Mouse (Mus musculus) lung, embryonic 14.5 days (tissue): ENCODE measurements around the gene Apoa5. TPM values are rescaled to one million over a fixed set of nuclear protein-coding genes. Genes with fewer than 3 reads are reported as not detected.
"Not testable (repeated sequence)": the region's sequence is repeated elsewhere in the genome, so short reads cannot be mapped to it uniquely, and the experiment has no call there.

Source experiments
- ATAC-seq: fragments of 200-750 bp; cut with Nextera tagmentation; 2 replicates; pipeline ENCODE4 v1.8.0; 2017; ENCODE audit warnings: mild to moderate bottlenecking, moderate TSS enrichment, moderate library complexity; ENCODE audit not compliant: insufficient read depth
- DNase-seq: peaks from one replicate; pipeline ENCODE4 v3.0.0-alpha.2; 2015
- H3K27ac ChIP-seq: fragments of 300-500 bp; sonication (generic); 2 replicates; pipeline ENCODE4 v1.5.1; 2014; ENCODE audit warnings: low read depth, mild to moderate bottlenecking, moderate library complexity
- H3K27me3 ChIP-seq: fragments of 300-500 bp; sonication (generic); 2 replicates; pipeline ENCODE4 v1.6.1; 2014; ENCODE audit warnings: low read length, control low read depth; ENCODE audit not compliant: insufficient read depth
- H3K36me3 ChIP-seq: fragments of 300-500 bp; sonication (generic); 2 replicates; pipeline ENCODE4 v1.6.1; 2014; ENCODE audit warnings: control low read depth; ENCODE audit not compliant: insufficient read depth
- H3K4me1 ChIP-seq: fragments of 300-500 bp; sonication (generic); 2 replicates; pipeline ENCODE4 v1.6.1; 2014; ENCODE audit warnings: antibody characterized with exemption, control low read depth; ENCODE audit not compliant: insufficient read depth
- H3K4me2 ChIP-seq: fragments of 300-500 bp; sonication (generic); 2 replicates; pipeline ENCODE4 v1.6.1; 2014; ENCODE audit warnings: mild to moderate bottlenecking
- H3K4me3 ChIP-seq: fragments of 300-500 bp; sonication (generic); 2 replicates; pipeline ENCODE4 v1.5.1; 2014; ENCODE audit warnings: low read depth, low read length
- H3K9ac ChIP-seq: fragments of 300-500 bp; sonication (generic); 2 replicates; pipeline ENCODE4 v1.6.1; 2014
- H3K9me3 ChIP-seq: fragments of 300-500 bp; sonication (generic); 2 replicates; pipeline ENCODE4 v1.6.1; 2016; ENCODE audit warnings: low read depth, low read length, control low read depth
- CTCF ChIP-seq: IDR thresholded peaks from 2 replicates; pipeline ENCODE4 v1.5.1; 2016; ENCODE audit warnings: antibody characterized with exemption, low read depth
- WGBS: fragments of 180-500 bp; shearing (Covaris S2); extraction: QIAGEN DNeasy Blood & Tissue Kit; methylation state at CpG from one replicate; pipeline ENCODE4 v1.1.7; 2014; 5-methylcytosine and 5-hydroxymethylcytosine counted together
- polyA plus RNA-seq: library from polyadenylated mRNA; unstranded; fragments of >200 nt; fragmentation: Nextera tagmentation; extraction: Ambion mirVana; gene quantifications from 2 replicates; pipeline ENCODE4 v1.2.1, GENCODE M21; 2014

Gene Apoa5
- polyA plus RNA-seq, 1 experiment from 2014 or later = not detected

DNA sequence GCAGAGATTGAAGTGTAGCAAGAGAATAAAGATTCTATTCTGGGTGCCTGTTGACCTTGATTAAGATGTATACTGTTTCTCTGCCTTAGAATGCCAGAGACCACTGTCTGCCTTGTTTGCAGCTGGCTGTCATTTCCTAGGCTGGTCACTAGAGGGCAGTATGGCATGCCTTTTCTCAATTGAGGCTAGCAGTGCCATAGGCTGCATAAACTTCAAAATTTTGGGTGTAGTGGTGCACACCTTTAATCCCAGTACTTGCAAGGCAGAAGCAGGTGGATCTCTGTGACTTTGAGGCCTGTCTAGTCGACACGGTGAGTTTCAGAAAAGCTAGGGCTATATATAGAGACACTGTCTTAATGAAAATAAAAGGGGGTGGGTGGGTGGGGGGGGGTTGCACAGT is 33.7 kb downstream of the Apoa5 start:
- Histone ChIP-seq H3K4me1 (no peaks in the 10 kb centered on the region), H3K4me3 (no peak overlapping the region), H3K27me3 (no peaks in the 10 kb centered on the region), H3K9me3 (no peaks in the 10 kb centered on the region), H3K4me2 (no peak overlapping the region), H3K27ac (no peak overlapping the region), H3K36me3 (peaks cover 27% of the 10 kb centered on the region), H3K9ac (no peak overlapping the region)
- peak; percentile 14; the same call in 1 of the 2 replicates for ATAC-seq
- peak; percentile 83 for DNase-seq
- 8% methylated on average over 2 of the region's 2 CpGs for WGBS
- peak; percentile 94 for TF ChIP-seq CTCF

DNA sequence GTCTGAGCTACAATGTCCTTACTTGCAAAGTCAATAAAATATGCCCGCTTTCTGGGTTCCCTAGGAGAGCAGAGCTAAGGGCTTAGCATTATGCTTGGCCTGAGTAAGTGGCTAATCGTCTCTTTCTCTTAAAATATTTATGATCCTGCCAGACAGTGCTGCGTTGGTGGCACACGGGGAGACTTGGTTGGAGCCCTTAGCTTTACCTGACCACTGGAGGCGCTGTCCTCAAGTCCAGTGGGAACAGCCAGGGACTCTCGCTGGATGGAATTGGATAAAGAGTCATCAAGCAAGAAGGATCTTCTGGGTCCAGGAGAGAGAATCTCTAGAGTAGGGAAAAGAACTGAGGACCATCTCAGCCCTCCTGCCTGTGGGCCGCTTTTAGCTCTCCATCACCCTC is 40.7 kb downstream of the Apoa5 start:
- WGBS = 9% methylated on average over 7 of the region's 7 CpGs

DNA sequence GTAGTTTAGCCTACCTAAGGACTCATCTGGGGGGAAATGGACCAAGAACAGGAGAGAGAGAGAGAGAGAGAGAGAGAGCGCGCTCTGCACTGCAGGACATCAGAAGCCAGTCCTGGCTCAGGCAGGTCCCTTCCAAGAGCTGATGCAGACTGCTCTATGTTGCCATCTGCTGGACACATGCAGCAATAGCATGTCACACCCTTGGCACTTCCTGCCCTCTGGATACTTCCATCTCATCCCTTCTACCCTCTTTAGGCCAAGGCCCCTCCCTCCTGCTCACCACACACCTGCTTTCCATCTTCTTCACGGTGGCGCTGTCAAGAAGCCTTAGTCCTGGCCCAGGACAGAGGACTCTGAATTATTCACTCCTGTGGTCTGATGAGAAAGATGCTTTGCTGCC is 46.1 kb downstream of the Apoa5 start:
- H3K9ac ChIP-seq = no peak overlapping the region
- peak; percentile 73; the same call in 1 of the 2 replicates for ATAC-seq
- DNase-seq = peak; percentile 88
- no peak overlapping the region for H3K4me2 ChIP-seq
- H3K4me3 ChIP-seq = no peak overlapping the region
- no peaks in the 10 kb centered on the region for H3K36me3 ChIP-seq
- H3K4me1 ChIP-seq = no peaks in the 10 kb centered on the region
- H3K27ac ChIP-seq = no peak overlapping the region
- 4% methylated on average over 4 of the region's 4 CpGs for WGBS
- TF ChIP-seq CTCF = peak; percentile 99
- no peaks in the 10 kb centered on the region for H3K27me3 ChIP-seq
- H3K9me3 ChIP-seq = no peaks in the 10 kb centered on the region

More for the DNA sequence above, 40.7 kb downstream of the Apoa5 start:
- Histone ChIP-seq H3K9ac (no peak overlapping the region), H3K27ac (no peak overlapping the region), H3K4me1 (no peaks in the 10 kb centered on the region), H3K4me3 (no peak overlapping the region), H3K36me3 (no peaks in the 10 kb centered on the region), H3K4me2 (no peak overlapping the region), H3K27me3 (no peaks in the 10 kb centered on the region), H3K9me3 (no peaks in the 10 kb centered on the region)
- peak; percentile 54 for TF ChIP-seq CTCF
- DNase-seq (peak; percentile 26), ATAC-seq (no peak)

DNA sequence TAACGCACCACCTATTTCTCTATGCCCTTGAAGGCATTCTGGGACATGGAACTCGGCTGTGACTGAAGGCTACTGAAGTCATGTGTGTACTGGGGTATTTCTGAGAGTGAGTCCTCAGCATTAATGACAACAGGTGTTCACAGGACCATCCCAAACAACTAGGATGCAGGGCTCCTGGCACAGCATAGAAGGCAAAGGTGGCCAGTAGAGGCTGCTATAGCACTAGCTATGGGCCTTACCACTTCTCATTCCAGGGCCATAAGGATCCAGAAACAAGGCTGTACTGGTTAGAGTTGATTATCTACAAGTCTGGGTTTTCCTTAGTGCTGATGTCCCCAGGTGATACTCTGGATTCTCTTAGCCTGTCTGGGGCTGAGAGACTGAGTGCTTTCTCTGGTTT is 46.5 kb downstream of the Apoa5 start:
- H3K4me1 ChIP-seq = no peaks in the 10 kb centered on the region
- H3K9me3 ChIP-seq = no peaks in the 10 kb centered on the region
- ATAC-seq = no peak
- H3K9ac ChIP-seq = no peak overlapping the region
- H3K36me3 ChIP-seq = no peaks in the 10 kb centered on the region
- H3K27me3 ChIP-seq = no peaks in the 10 kb centered on the region
- H3K27ac ChIP-seq = no peak overlapping the region
- no peak overlapping the region for H3K4me2 ChIP-seq
- no peak overlapping the region for H3K4me3 ChIP-seq
- WGBS = 32% methylated on average over 2 of the region's 2 CpGs
- no peak for DNase-seq
- no peak for TF ChIP-seq CTCF

DNA sequence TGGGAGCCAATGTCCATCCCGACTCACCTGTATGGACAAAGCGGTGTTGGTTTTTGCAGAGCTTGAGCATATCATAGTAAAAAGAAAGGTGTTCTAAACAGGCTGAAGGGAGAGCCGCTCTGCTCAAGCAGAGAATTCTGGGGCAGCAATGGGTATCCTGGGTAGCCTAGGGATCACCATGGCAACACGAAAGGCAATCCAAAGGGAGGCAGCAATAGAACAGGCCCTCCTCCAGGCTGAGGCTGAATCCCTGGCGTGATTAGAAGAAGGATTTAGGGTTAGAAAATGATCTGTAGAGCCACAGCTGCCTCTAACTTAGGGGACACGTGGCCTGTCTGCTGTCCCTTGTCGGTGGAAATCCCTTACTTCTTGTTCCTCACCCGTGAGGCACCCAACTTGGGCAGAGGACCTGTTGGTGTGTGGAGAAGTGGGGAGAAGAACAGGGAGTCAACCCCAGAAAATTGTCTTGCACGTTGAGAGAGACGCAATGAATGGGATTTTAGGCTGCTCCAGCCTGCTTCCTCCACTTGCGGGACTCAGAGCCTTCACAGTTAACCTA is 47.5 kb downstream of the Apoa5 start:
- Histone ChIP-seq H3K4me1 (no peaks in the 10 kb centered on the region), H3K9ac (no peak overlapping the region), H3K27ac (no peak overlapping the region), H3K9me3 (no peaks in the 10 kb centered on the region), H3K4me3 (no peak overlapping the region), H3K36me3 (no peaks in the 10 kb centered on the region), H3K4me2 (no peak overlapping the region), H3K27me3 (no peaks in the 10 kb centered on the region)
- ATAC-seq (no peak), DNase-seq (no peak)
- no peak for TF ChIP-seq CTCF
- WGBS = 62% methylated on average over 11 of the region's 11 CpGs

DNA sequence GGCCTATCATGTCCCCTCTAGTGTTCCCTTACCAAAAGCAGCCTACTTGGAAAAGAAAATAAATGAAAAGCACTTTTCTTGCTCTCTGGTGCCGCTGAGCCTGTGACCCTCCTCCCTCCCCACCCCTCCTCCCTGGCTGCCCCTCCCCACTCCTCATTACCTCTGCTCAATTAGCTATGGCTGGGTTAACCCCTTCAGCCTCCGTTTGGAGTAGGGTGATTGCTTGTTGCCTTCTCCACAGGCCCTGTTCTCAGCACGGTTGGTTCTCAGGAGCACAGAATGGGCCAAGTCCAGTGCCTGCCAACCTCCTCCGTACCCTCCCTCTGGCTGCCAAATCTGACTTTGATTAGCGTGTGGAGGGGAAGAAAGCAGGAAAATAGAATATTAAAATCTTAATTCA is 48.0 kb downstream of the Apoa5 start:
- no peaks in the 10 kb centered on the region for H3K27me3 ChIP-seq
- no peaks in the 10 kb centered on the region for H3K36me3 ChIP-seq
- no peaks in the 10 kb centered on the region for H3K4me1 ChIP-seq
- 39% methylated on average over 5 of the region's 5 CpGs for WGBS
- no peak overlapping the region for H3K4me3 ChIP-seq
- no peak for DNase-seq
- no peak overlapping the region for H3K27ac ChIP-seq
- H3K9ac ChIP-seq = no peak overlapping the region
- H3K9me3 ChIP-seq = no peaks in the 10 kb centered on the region
- H3K4me2 ChIP-seq = no peak overlapping the region
- no peak for ATAC-seq
- TF ChIP-seq CTCF = no peak

DNA sequence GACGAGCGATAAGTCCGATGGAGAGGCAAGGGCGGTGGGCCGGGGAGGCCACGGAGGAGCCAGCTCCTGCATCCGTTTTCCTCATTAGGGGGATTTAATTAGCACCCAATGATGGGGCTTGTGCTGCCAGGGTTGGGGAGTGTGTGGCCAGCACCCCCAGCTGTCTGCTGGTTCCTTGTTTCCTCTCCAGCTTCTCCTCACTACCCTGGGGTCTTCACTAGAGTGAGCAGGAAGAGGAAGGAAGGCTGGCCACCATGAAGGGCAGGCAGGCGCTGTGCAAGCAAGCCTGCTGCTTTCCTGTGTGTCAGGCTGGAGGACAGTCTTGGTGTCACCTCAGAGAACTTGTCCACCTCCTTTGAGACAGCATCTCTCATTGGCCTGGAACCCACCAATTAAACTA is 48.5 kb downstream of the Apoa5 start:
- no peaks in the 10 kb centered on the region for H3K9me3 ChIP-seq
- H3K36me3 ChIP-seq = no peaks in the 10 kb centered on the region
- no peak for TF ChIP-seq CTCF
- no peak for DNase-seq
- 60% methylated on average over 8 of the region's 8 CpGs for WGBS
- H3K4me3 ChIP-seq = no peak overlapping the region
- H3K4me2 ChIP-seq = no peak overlapping the region
- no peak overlapping the region for H3K27ac ChIP-seq
- H3K27me3 ChIP-seq = no peaks in the 10 kb centered on the region
- no peak for ATAC-seq
- H3K9ac ChIP-seq = no peak overlapping the region
- H3K4me1 ChIP-seq = no peaks in the 10 kb centered on the region

DNA sequence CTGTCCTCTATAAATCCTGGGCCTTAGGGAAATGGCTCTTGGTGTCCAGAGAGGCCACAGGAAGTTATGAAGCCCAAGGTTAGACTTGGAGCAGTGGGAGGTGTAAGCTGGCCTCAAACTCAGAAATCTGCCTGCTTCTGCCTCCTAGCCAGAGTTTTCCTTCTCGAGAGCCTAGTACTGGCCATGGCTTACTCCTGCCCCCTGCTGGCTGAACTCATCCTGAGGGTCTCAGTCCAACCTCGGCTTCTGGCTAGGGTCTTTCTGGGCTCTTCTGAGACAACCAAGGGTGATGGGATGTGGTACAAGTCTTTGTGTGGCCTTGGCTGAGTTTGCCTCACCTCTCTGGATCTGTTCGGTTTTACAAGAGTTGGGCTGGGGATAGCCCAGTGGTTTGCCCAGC is 49.5 kb downstream of the Apoa5 start:
- Histone ChIP-seq H3K27ac (no peak overlapping the region), H3K4me2 (no peak overlapping the region), H3K27me3 (no peaks in the 10 kb centered on the region), H3K4me3 (no peak overlapping the region), H3K9ac (no peak overlapping the region), H3K9me3 (no peaks in the 10 kb centered on the region), H3K36me3 (no peaks in the 10 kb centered on the region), H3K4me1 (no peaks in the 10 kb centered on the region)
- ATAC-seq (no peak), DNase-seq (no peak)
- 88% methylated on average over 3 of the region's 3 CpGs for WGBS
- peak; percentile 26; the same call in 1 of the 2 replicates for TF ChIP-seq CTCF

DNA sequence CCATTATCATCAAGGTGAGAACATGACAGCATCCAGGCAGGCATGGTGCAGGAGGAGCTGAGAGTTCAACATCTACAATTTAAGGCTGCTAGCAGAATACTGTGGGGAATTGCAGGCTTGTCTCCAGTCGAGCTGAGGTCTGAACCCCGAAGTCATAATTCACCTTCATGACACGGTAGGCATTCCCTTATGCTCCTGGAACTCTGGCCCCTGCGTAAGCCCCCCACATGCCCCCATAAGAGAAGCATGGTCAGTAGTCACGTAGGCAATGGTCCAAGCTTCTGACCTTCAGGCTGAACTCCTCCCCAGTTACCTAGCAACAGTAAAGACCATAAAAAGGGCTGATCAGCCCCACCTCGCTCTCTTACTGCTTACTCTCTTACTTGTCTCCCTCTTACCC is 51.5 kb downstream of the Apoa5 start, which contains the start of gene 4931429L15Rik:
Gene 4931429L15Rik, minus strand, starts transcription at position 101 of the 400 bp plus-strand sequence.
- 73% methylated on average over 6 of the region's 6 CpGs for WGBS
- H3K4me1 ChIP-seq, H3K36me3 ChIP-seq, H3K27ac ChIP-seq, ATAC-seq, DNase-seq, H3K4me3 ChIP-seq, H3K27me3 ChIP-seq, H3K9ac ChIP-seq, H3K9me3 ChIP-seq, H3K4me2 ChIP-seq: not testable (repeated sequence)
